Mouse (Mus musculus): ENCODE results near the gene Atp6v1fnb. TPM values are rescaled to one million over a fixed set of nuclear protein-coding genes. Genes with fewer than 3 reads are reported as not detected.

Gene Atp6v1fnb
- polyA plus RNA-seq (2021; fragmentation: Nextera tagmentation), result not detected in 2 replicates
- long read RNA-seq, experiment 1, result 0 reads
- long read RNA-seq, experiment 2, result 0 reads

GRCm38 (mm10) chr6:29471137-29471536 is at the start of gene Atp6v1fnb:
Gene Atp6v1fnb (plus strand): TSS chr6:29471437.

GRCm38 (mm10) chr6:29433038-29433803 is 38.0 kb upstream of the Atp6v1fnb start, which contains the start of gene Flnc:
Gene Flnc (plus strand): TSS chr6:29433256.

GRCm38 (mm10) chr6:29467583-29468354 is 3.5 kb upstream of the Atp6v1fnb start, which contains the start of gene Atp6v1f:
Gene Atp6v1f (plus strand): TSS chr6:29467718.

GRCm38 (mm10) chr6:29507447-29508309 is 36.4 kb downstream of the Atp6v1fnb start, which contains the start of gene Kcp:
Gene Kcp (minus strand): TSS chr6:29507952.

Other genes starting within 250 kb of the Atp6v1fnb start
- 16.1 and 17.6 TPM in 2 replicates for gene Hilpda, start 198.9 kb upstream of the Atp6v1fnb start, polyA plus RNA-seq (2021; fragmentation: Nextera tagmentation)
- 0.33 TPM in 1 of 2 replicates, not detected in the other for gene Fam71f2, start 191.8 kb upstream of the Atp6v1fnb start, polyA plus RNA-seq (2021; fragmentation: Nextera tagmentation)
- gene Fam71f1, start 152.3 kb upstream of the Atp6v1fnb start, polyA plus RNA-seq (2021; fragmentation: Nextera tagmentation), result not detected in 2 replicates
- 26.1 and 30.7 TPM in 2 replicates for gene Calu, start 123.4 kb upstream of the Atp6v1fnb start, polyA plus RNA-seq (2021; fragmentation: Nextera tagmentation)
- 0.10 TPM in 1 of 2 replicates, not detected in the other for gene Opn1sw, start 83.0 kb upstream of the Atp6v1fnb start, polyA plus RNA-seq (2021; fragmentation: Nextera tagmentation)
- 17.3 and 20.4 TPM in 2 replicates for gene Ccdc136, start 75.1 kb upstream of the Atp6v1fnb start, polyA plus RNA-seq (2021; fragmentation: Nextera tagmentation)
- 0.15 and 0.38 TPM in 2 replicates for gene Flnc, start 38.2 kb upstream of the Atp6v1fnb start, polyA plus RNA-seq (2021; fragmentation: Nextera tagmentation)
- gene Atp6v1f, start 3.7 kb upstream of the Atp6v1fnb start, polyA plus RNA-seq (2021; fragmentation: Nextera tagmentation), result 819 and 842 TPM in 2 replicates
- 0.40 and 0.84 TPM in 2 replicates for gene Kcp, start 36.5 kb downstream of the Atp6v1fnb start, polyA plus RNA-seq (2021; fragmentation: Nextera tagmentation)
- gene Irf5, start 55.2 kb downstream of the Atp6v1fnb start, polyA plus RNA-seq (2021; fragmentation: Nextera tagmentation), result 2.7 TPM in 2 replicates
- 31.7 and 32.8 TPM in 2 replicates for gene Tnpo3, start 138.4 kb downstream of the Atp6v1fnb start, polyA plus RNA-seq (2021; fragmentation: Nextera tagmentation)
- 2.0 and 3.6 TPM in 2 replicates for gene Tspan33, start 222.8 kb downstream of the Atp6v1fnb start, polyA plus RNA-seq (2021; fragmentation: Nextera tagmentation)

Data from layer of hippocampus, adult 6 months (tissue).